Mouse (Mus musculus) liver, adult 2 months (tissue): ENCODE results near the gene Tac2. TPM values are rescaled to one million over a fixed set of nuclear protein-coding genes. Genes with fewer than 3 reads are reported as not detected.

ENCODE experiments used
- DNase-seq: peaks from one replicate; pipeline ENCODE4 v3.0.0-alpha.2; 2011; ENCODE audit warnings: low read depth, low spot score; ENCODE audit errors: extremely low read depth
- H3K27ac ChIP-seq: fragments of 200-500 bp; replicated peaks from 2 replicates; pipeline ENCODE4 v1.5.1; 2012; ENCODE audit warnings: low read depth, mild to moderate bottlenecking, control low read depth, inconsistent platforms, low read length; ENCODE audit not compliant: insufficient read depth
- H3K27me3 ChIP-seq: fragments of 200-500 bp; 2 replicates; pipeline ENCODE4 v1.6.1; 2012; ENCODE audit warnings: mild to moderate bottlenecking, moderate library complexity, low read length, inconsistent platforms; ENCODE audit not compliant: control insufficient read depth, insufficient read depth
- H3K36me3 ChIP-seq: fragments of 200-500 bp; 2 replicates; pipeline ENCODE4 v1.6.1; 2012; ENCODE audit warnings: low read length, inconsistent platforms; ENCODE audit not compliant: control insufficient read depth, insufficient read depth
- H3K4me1 ChIP-seq: fragments of 200-500 bp; 2 replicates; pipeline ENCODE4 v1.6.1; 2011; ENCODE audit warnings: low read length; ENCODE audit not compliant: control insufficient read depth, insufficient read depth
- H3K4me3 ChIP-seq: fragments of 200-500 bp; 2 replicates; pipeline ENCODE4 v1.5.1; 2011; ENCODE audit warnings: low read depth, mild to moderate bottlenecking, control low read depth, low read length, moderate library complexity; ENCODE audit not compliant: insufficient read depth
- H3K79me2 ChIP-seq: fragments of 200-500 bp; 2 replicates; pipeline ENCODE4 v1.6.1; 2012; ENCODE audit warnings: inconsistent platforms, mild to moderate bottlenecking, low read length, moderate library complexity; ENCODE audit not compliant: control insufficient read depth, insufficient read depth
- H3K9ac ChIP-seq: fragments of 200-500 bp; 2 replicates; pipeline ENCODE4 v1.6.1; 2012; ENCODE audit warnings: low read depth, mild to moderate bottlenecking, control low read depth, inconsistent platforms, low read length
- CTCF ChIP-seq: fragments of 200-500 bp; IDR thresholded peaks from 2 replicates; pipeline ENCODE4 v1.5.1; 2011; ENCODE audit warnings: low read depth, low read length, control low read depth
- POLR2A ChIP-seq: fragments of 200-500 bp; IDR thresholded peaks from 2 replicates; pipeline ENCODE4 v1.6.1; 2011; ENCODE audit warnings: low read length, control low read depth; ENCODE audit not compliant: insufficient read depth; ENCODE audit errors: extremely low read depth
- WGBS: fragments of 180-500 bp; shearing (Covaris S2); methylation state at CpG from one replicate; pipeline ENCODE4 v1.1.7; 2018; 5-methylcytosine and 5-hydroxymethylcytosine counted together
- polyA plus RNA-seq: library from polyadenylated mRNA; depleted of rRNA; stranded (reverse); fragments of >200 nt; gene quantifications from 2 replicates; pipeline ENCODE4 v1.2.3, GENCODE M21; 2012; rRNA removed
- total RNA-seq: library from RNA; depleted of rRNA; stranded (reverse); fragments of >200 nt; gene quantifications from 2 replicates; pipeline ENCODE4 v1.2.3, GENCODE M21; 2014; rRNA removed

Tac2 gene
- total and polyA plus RNA-seq, 2 experiments = not detected

GRCm38 (mm10) chr10:127763914-127764680 lies 39.8 kb downstream of the Tac2 start:
- Histone ChIP-seq H3K79me2 (no peaks in the 10 kb centered on the region), H3K4me3 (no peak overlapping the region), H3K9ac (peak overlapping the region; percentile 4; the same call in 1 of the 2 replicates), H3K36me3 (no peaks in the 10 kb centered on the region), H3K27me3 (no peaks in the 10 kb centered on the region), H3K4me1 (peaks cover 13% of the 10 kb centered on the region), H3K27ac (peak overlapping the region; percentile 49)
- TF ChIP-seq POLR2A (no peak), CTCF (no peak)
- peak; percentile 99 for DNase-seq
- WGBS = 25% methylated on average over 12 of the region's 12 CpGs

DNA sequence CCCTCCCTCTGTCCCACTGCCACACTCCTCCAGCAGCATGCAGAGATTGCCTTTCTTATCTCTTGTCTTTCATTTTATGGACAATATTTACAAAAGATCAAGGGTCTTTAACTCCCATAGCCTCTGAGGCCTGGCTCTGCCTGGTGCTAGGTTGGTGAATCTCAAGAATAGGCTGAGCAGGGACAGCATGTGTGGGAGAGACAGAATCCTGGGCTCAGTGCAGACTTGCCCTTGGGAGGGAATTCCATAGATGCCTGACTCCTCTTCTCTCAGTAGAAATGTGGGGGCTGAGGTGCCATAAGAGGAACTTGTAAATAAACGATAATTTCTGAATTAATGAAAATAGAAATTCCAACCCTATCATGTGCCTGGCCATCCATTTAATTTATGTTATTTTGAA lies 42.3 kb downstream of the Tac2 start:
- H3K36me3 ChIP-seq = no peaks in the 10 kb centered on the region
- H3K9ac ChIP-seq = no peak overlapping the region
- H3K79me2 ChIP-seq = no peaks in the 10 kb centered on the region
- peaks cover 7% of the 10 kb centered on the region for H3K4me1 ChIP-seq
- no peak for DNase-seq
- 88% methylated on average over 1 of the region's 1 CpGs for WGBS
- TF ChIP-seq POLR2A = no peak
- no peak for TF ChIP-seq CTCF
- no peaks in the 10 kb centered on the region for H3K27me3 ChIP-seq
- H3K27ac ChIP-seq = no peak overlapping the region
- H3K4me3 ChIP-seq = no peak overlapping the region

GRCm38 (mm10) chr10:127776011-127776410 lies 51.7 kb downstream of the Tac2 start, which contains the start of gene Rdh9:
Gene Rdh9, plus strand, starts transcription at chr10:127776386.
- DNase-seq = peak; percentile 99
- peak within 1 kb of the TSS; percentile 31; the same call in 1 of the 2 replicates for H3K4me3 ChIP-seq
- H3K27me3 ChIP-seq = no peaks in the 10 kb centered on the region
- H3K36me3 ChIP-seq = no peaks in the 10 kb centered on the region
- WGBS = 14% methylated on average over 2 of the region's 2 CpGs
- peak within 1 kb of the TSS; percentile 38 for H3K9ac ChIP-seq
- H3K27ac ChIP-seq = peak within 1 kb of the TSS; percentile 75
- no peaks in the 10 kb centered on the region for H3K79me2 ChIP-seq
- no peak for TF ChIP-seq POLR2A
- TF ChIP-seq CTCF = no peak
- H3K4me1 ChIP-seq = peaks cover 16% of the 10 kb centered on the region

Other genes starting within 250 kb of the Tac2 start
- gene Stac3, start 222.8 kb upstream of the Tac2 start, total RNA-seq = 0.20 and 0.37 TPM in 2 replicates
- 0.42 and 0.49 TPM in 2 replicates for gene Stac3, start 222.8 kb upstream of the Tac2 start, polyA plus RNA-seq
- gene Ndufa4l2, start 209.5 kb upstream of the Tac2 start, total RNA-seq = 0.09 and 0.40 TPM in 2 replicates
- gene Ndufa4l2, start 209.5 kb upstream of the Tac2 start, polyA plus RNA-seq = 4.0 and 4.4 TPM in 2 replicates
- gene Shmt2, start 202.0 kb upstream of the Tac2 start, total RNA-seq = 130 and 154 TPM in 2 replicates
- 309 and 324 TPM in 2 replicates for gene Shmt2, start 202.0 kb upstream of the Tac2 start, polyA plus RNA-seq
- not detected in 2 replicates for gene Nxph4, start 189.9 kb upstream of the Tac2 start, total RNA-seq
- gene Nxph4, start 189.9 kb upstream of the Tac2 start, polyA plus RNA-seq = 0.05 TPM in 1 of 2 replicates, not detected in the other
- 193 and 278 TPM in 2 replicates for gene Lrp1, start 103.3 kb upstream of the Tac2 start, total RNA-seq
- 354 and 373 TPM in 2 replicates for gene Lrp1, start 103.3 kb upstream of the Tac2 start, polyA plus RNA-seq
- 27.7 and 29.1 TPM in 2 replicates for gene Stat6, start 81.5 kb upstream of the Tac2 start, total RNA-seq
- 29.4 and 44.7 TPM in 2 replicates for gene Stat6, start 81.5 kb upstream of the Tac2 start, polyA plus RNA-seq
- gene Nemp1, start 57.6 kb upstream of the Tac2 start, total RNA-seq = 5.5 and 6.3 TPM in 2 replicates
- 2.0 and 2.7 TPM in 2 replicates for gene Nemp1, start 57.6 kb upstream of the Tac2 start, polyA plus RNA-seq
- gene Nab2, start 55.9 kb upstream of the Tac2 start, total RNA-seq = 8.9 and 13.4 TPM in 2 replicates
- 16.0 and 16.6 TPM in 2 replicates for gene Nab2, start 55.9 kb upstream of the Tac2 start, polyA plus RNA-seq
- 0.18 TPM in 1 of 2 replicates, not detected in the other for gene Myo1a, start 19.3 kb upstream of the Tac2 start, total RNA-seq
- 0.02 TPM in 1 of 2 replicates, not detected in the other for gene Myo1a, start 19.3 kb upstream of the Tac2 start, polyA plus RNA-seq
- 4.1 and 5.8 TPM in 2 replicates for gene Zbtb39, start 15.1 kb downstream of the Tac2 start, total RNA-seq
- gene Zbtb39, start 15.1 kb downstream of the Tac2 start, polyA plus RNA-seq = 5.3 and 5.9 TPM in 2 replicates
- 4.8 and 8.8 TPM in 2 replicates for gene Gpr182, start 27.3 kb downstream of the Tac2 start, total RNA-seq
- 18.4 and 26.2 TPM in 2 replicates for gene Gpr182, start 27.3 kb downstream of the Tac2 start, polyA plus RNA-seq
- gene Rdh1, start 35.2 kb downstream of the Tac2 start, total RNA-seq = 0.18 and 0.27 TPM in 2 replicates
- 0.20 TPM in 2 replicates for gene Rdh1, start 35.2 kb downstream of the Tac2 start, polyA plus RNA-seq
- gene Rdh16f1, start 35.3 kb downstream of the Tac2 start, total RNA-seq = not detected in 2 replicates
- not detected in 2 replicates for gene Rdh16f1, start 35.3 kb downstream of the Tac2 start, polyA plus RNA-seq
- 75.6 and 121 TPM in 2 replicates for gene Rdh9, start 51.9 kb downstream of the Tac2 start, total RNA-seq
- gene Rdh9, start 51.9 kb downstream of the Tac2 start, polyA plus RNA-seq = 54.4 and 60.2 TPM in 2 replicates
- gene Rdh16, start 76.7 kb downstream of the Tac2 start, total RNA-seq = 74.0 and 111 TPM in 2 replicates
- gene Rdh16, start 76.7 kb downstream of the Tac2 start, polyA plus RNA-seq = 43.8 and 55.8 TPM in 2 replicates
- gene Rdh19, start 125.5 kb downstream of the Tac2 start, total RNA-seq = not detected in 2 replicates
- gene Rdh19, start 125.5 kb downstream of the Tac2 start, polyA plus RNA-seq = 0.05 TPM in 1 of 2 replicates, not detected in the other
- 282 and 329 TPM in 2 replicates for gene Rdh16f2, start 142.0 kb downstream of the Tac2 start, total RNA-seq
- gene Rdh16f2, start 142.0 kb downstream of the Tac2 start, polyA plus RNA-seq = 281 and 297 TPM in 2 replicates
- 1,124 and 1,219 TPM in 2 replicates for gene Rdh7, start 164.3 kb downstream of the Tac2 start, total RNA-seq
- gene Rdh7, start 164.3 kb downstream of the Tac2 start, polyA plus RNA-seq = 1,436 and 1,472 TPM in 2 replicates
- 25.6 and 26.9 TPM in 2 replicates for gene Sdr9c7, start 174.0 kb downstream of the Tac2 start, total RNA-seq
- 20.4 and 36.7 TPM in 2 replicates for gene Sdr9c7, start 174.0 kb downstream of the Tac2 start, polyA plus RNA-seq